Mouse (Mus musculus) MEL (cell line): Measurements from ENCODE around the gene Macf1.

Experiments
- CHD2 ChIP-seq: IDR thresholded peaks from 2 replicates; pipeline ENCODE4 v1.6.1; 2011; ENCODE audit warnings: low read length, improper control_type of control experiment
- CTCF ChIP-seq, 3 experiments: IDR thresholded peaks in 2 of 3; conservative IDR thresholded peaks in 1 of 3; 2 replicates each; pipeline ENCODE4 v1.5.1; 2011 to 2012; ENCODE audit warnings: low read length in 3 of 3, low read depth in 2 of 3, mild to moderate bottlenecking in 2 of 3, improper control_type of control experiment in 1 of 3, inconsistent platforms in 1 of 3, mixed read lengths in 1 of 3, moderate library complexity in 1 of 3; ENCODE audit not compliant: control insufficient read depth in 1 of 3, insufficient read depth in 1 of 3, poor library complexity in 1 of 3, severe bottlenecking in 1 of 3
- E2F4 ChIP-seq: IDR thresholded peaks from 2 replicates; pipeline ENCODE4 v1.6.1; 2011; ENCODE audit warnings: low read depth, low read length, improper control_type of control experiment, borderline replicate concordance
- ELF1 ChIP-seq: IDR thresholded peaks from 2 replicates; pipeline ENCODE4 v1.6.1; 2014; ENCODE audit warnings: low read depth, mild to moderate bottlenecking, inconsistent platforms, low read length, improper control_type of control experiment, moderate library complexity
- EP300 ChIP-seq, 2 experiments: IDR thresholded peaks; 2 replicates each; pipeline ENCODE4 v1.6.1; 2011; ENCODE audit warnings: improper control_type of control experiment in 2 of 2, low read length in 2 of 2, low read depth in 1 of 2, mild to moderate bottlenecking in 1 of 2
- MAX ChIP-seq: IDR thresholded peaks from 2 replicates; pipeline ENCODE4 v1.6.1; 2011; ENCODE audit warnings: low read length, improper control_type of control experiment
- MYB ChIP-seq: IDR thresholded peaks from 2 replicates; pipeline ENCODE4 v1.6.1; 2011; ENCODE audit warnings: mild to moderate bottlenecking, low read depth, low read length, improper control_type of control experiment
- MYC ChIP-seq: IDR thresholded peaks from 2 replicates; pipeline ENCODE4 v1.6.1; 2011; ENCODE audit warnings: low read depth, mild to moderate bottlenecking, low read length, improper control_type of control experiment, moderate library complexity
- POLR2AphosphoS2 ChIP-seq: IDR thresholded peaks from 2 replicates; pipeline ENCODE4 v1.6.1; 2011; ENCODE audit warnings: low read length, improper control_type of control experiment
- RCOR1 ChIP-seq: IDR thresholded peaks from 2 replicates; pipeline ENCODE4 v1.6.1; 2012; ENCODE audit warnings: low read depth, mild to moderate bottlenecking, inconsistent platforms, low read length, improper control_type of control experiment
- SMC3 ChIP-seq: IDR thresholded peaks from 2 replicates; pipeline ENCODE4 v1.6.1; 2011; ENCODE audit warnings: low read depth, low read length, improper control_type of control experiment
- USF1 ChIP-seq: IDR thresholded peaks from 2 replicates; pipeline ENCODE4 v1.6.1; 2014; ENCODE audit warnings: low read depth, mild to moderate bottlenecking, inconsistent platforms, low read length, improper control_type of control experiment, moderate library complexity
- ZKSCAN1 ChIP-seq: IDR thresholded peaks from 2 replicates; pipeline ENCODE4 v1.6.1; 2012; ENCODE audit warnings: low read depth, mild to moderate bottlenecking, inconsistent platforms, low read length, improper control_type of control experiment, moderate library complexity
- ZNF384 ChIP-seq: IDR thresholded peaks from 2 replicates; pipeline ENCODE4 v1.6.1; 2012; ENCODE audit warnings: low read depth, mild to moderate bottlenecking, inconsistent platforms, low read length, improper control_type of control experiment

GRCm38 (mm10) chr4:123611940-123612339, 72.2 kb downstream of the Macf1 start:
- TF ChIP-seq SMC3: no peak
- TF ChIP-seq MAX: no peak
- TF ChIP-seq ELF1: no peak
- 0 out of 4 replicates have a peak, but pooled peaks of 1 of the 2 experiments have one; percentile 9 for TF ChIP-seq EP300 (IDR thresholded peaks at IDR 0.05; ENCODE audit: low read depth in 1 of 2, low read length in 2 of 2)
- no peak for TF ChIP-seq MYC
- peak; percentile 92 for TF ChIP-seq ZNF384
- TF ChIP-seq RCOR1: no peak
- TF ChIP-seq CHD2: no peak
- no peak for TF ChIP-seq CTCF (IDR thresholded peaks at IDR 0.05 in 2 of 3, conservative IDR thresholded peaks at IDR 0.05 in 1 of 3; ENCODE audit: control insufficient read depth in 1 of 3, insufficient read depth in 1 of 3, low read depth in 2 of 3, low read length in 3 of 3, poor library complexity in 1 of 3, severe bottlenecking in 1 of 3)
- TF ChIP-seq USF1: no peak
- no peak for TF ChIP-seq E2F4
- no peak for TF ChIP-seq ZKSCAN1
- TF ChIP-seq POLR2AphosphoS2: no peak
- TF ChIP-seq MYB: no peak
